Mouse (Mus musculus) monocyte, adult 5-6 weeks (primary cell): Measurements from ENCODE around the gene Pbld2. TPM values are rescaled to one million over a fixed set of nuclear protein-coding genes. Genes with fewer than 3 reads are reported as not detected.

Source experiments
- ATAC-seq: fragments of 153-309, 156-312 bp; replicated peaks from 2 replicates; pipeline ENCODE4 v1.8.0; 2017; ENCODE audit warnings: mild to moderate bottlenecking; ENCODE audit not compliant: low TSS enrichment, insufficient number of reproducible peaks, severe bottlenecking, poor library complexity, low FRiP score
- total RNA-seq: library from RNA; stranded (forward); fragments of 200-1000, 200-491, 200-594 nt; gene quantifications from 3 replicates; pipeline ENCODE4 v1.2.3, GENCODE M21; 2017

The Pbld2 gene
- not detected in 3 replicates for total RNA-seq

GRCm38 (mm10) chr10:63023749-63024579, at the start of gene Pbld2, which contains the start of gene Hnrnph3:
Pbld2 (plus strand) TSS chr10:63024315.
Hnrnph3 (minus strand) TSS chr10:63024217.
- peak; percentile 84 for ATAC-seq

DNA sequence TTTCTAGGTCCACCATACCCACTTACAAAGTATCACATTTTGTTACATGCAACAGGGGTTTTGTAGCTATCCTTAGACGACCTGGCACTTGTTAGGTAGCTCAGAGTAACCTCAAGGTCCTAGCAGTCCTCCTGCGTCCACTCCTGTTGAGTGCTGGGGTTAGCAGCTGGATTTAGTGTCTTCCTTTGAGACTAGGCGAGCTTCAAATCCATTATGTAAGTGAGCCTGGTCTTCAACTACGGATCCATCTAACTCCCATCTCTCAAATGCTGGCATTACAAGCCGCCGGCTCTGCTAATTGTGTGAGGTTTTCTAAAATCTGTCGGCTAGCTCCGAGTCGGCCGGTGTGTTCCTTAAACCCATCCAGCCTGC, 44.5 kb upstream of the Pbld2 start:
- no peak for ATAC-seq

- peak; percentile 68 for ATAC-seq
Measured at GRCm38 (mm10) chr10:62980039-62980954, 43.8 kb upstream of the Pbld2 start, which contains the start of gene Rufy2. Rufy2 (plus strand) TSS chr10:62980223.

DNA sequence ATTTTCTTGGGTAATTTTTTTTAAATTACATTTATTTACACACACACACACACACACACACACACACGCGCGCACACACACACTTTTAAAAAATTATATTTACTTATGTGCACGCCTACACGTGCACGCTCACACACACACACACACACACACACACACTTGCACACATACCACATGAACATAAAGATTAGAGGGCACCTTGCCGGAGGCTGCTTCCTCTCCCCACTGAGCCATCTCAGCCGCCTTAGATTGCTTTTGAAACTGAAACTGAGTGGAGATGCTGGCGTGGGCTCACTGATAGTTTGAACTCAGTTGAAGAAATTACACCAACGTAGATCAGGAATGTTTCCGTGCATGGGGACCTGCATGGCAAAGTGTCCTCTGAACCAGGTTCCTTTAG, 40.0 kb upstream of the Pbld2 start:
- no peak for ATAC-seq

- no peak for ATAC-seq
Measured at GRCm38 (mm10) chr10:62984495-62984894, 39.6 kb upstream of the Pbld2 start.

- ATAC-seq = no peak
Measured at GRCm38 (mm10) chr10:62987341-62987740, 36.8 kb upstream of the Pbld2 start.

DNA sequence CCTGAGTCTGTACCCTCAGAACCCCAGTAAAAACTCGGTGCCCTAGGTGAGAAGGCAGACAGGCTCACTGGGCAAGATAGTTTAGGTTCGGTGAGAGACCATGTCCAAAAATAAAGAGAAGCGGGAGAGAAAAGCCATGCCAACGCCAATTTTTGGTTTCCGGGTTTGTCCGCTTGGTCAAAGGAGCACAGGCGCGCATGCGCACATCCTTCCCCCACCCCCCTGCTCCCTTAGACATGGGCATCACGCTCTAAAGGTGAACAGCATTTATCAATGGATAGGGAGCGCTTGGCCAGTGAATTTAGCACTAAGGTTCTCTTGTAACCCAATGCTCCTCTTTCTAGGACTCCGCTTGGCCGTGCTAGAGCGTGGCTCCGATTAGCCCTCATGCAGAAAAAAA, 33.5 kb upstream of the Pbld2 start:
- ATAC-seq = no peak

DNA sequence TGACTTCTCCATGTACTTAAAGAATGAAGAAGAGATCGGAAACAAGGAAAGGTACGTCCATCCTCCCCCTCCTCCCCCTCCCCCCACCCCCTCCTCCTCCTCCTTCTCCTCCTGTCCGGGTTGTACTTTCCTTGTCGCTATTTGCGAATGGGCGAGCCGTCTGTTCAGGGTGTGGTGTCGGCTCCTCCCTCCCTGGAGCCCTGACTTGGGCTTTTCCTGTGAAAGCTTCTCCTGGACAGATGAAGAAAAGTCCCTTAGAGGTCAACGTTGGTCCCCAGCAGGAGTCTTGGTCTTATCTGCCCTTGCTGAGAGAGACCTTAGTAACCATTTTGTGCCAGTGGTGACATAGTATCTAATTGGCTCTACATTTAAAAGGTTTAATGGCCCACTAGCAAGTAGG, 30.1 kb upstream of the Pbld2 start:
- ATAC-seq = no peak

DNA sequence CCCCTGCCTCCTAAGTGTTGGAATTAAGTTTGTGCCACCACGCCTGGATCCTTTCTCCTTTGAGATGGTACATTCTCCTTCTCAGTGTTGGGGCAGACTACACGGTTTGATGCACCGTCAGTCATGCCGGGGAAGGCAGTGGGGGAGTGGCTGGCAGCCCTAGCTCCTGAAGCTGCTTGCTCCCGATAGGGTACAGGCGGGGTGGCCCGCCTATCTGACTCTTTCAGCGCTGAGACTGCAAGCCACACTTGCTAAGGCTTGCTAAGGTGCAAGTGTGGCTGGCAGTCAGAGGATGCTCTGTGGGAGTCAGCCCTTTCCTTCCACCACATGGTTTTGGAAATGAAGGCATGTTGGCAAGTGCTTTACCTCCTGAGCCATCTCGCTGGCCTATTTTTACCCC, 23.5 kb upstream of the Pbld2 start:
- no peak for ATAC-seq

DNA sequence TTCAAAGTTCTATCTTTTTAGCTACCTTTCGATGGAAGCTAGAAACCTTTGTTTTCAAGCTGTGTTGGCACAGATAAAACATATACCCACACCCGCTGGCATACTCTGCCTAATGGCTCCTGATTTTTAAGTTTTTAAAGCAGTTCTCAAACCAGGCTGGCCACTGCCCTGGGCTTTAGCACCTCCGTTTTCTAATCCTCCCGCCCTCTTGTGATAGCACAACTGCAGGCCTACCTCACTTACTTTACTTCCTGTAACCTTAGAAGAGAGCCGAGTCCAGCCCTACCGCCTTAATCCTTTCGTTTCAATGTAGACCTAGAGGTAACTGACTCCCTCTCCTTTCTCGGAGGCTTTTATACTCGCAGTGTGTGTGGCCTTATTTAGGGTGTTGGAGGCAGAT, 20.9 kb upstream of the Pbld2 start:
- no peak for ATAC-seq

DNA sequence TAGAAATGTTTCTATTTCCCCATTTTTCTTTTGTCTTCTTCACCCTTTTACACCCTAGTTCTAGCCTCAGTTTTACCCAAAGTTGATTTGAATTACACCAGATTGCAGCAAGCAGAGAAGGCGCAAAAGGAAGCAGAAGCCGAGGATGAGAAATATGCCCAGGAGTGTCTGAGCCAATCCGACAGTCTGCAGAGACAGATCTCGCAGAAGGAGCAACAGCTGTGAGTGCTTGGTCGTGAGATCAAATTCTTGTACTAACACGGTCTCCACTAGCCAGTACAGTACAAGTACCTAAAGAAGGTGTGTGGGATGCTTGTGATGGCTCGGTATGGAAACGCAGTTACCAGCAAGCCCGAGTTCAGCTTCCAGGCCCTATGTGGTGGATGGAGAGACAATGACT, 19.6 kb upstream of the Pbld2 start:
- no peak for ATAC-seq

GRCm38 (mm10) chr10:63008193-63008592, 15.9 kb upstream of the Pbld2 start:
- ATAC-seq = no peak

DNA sequence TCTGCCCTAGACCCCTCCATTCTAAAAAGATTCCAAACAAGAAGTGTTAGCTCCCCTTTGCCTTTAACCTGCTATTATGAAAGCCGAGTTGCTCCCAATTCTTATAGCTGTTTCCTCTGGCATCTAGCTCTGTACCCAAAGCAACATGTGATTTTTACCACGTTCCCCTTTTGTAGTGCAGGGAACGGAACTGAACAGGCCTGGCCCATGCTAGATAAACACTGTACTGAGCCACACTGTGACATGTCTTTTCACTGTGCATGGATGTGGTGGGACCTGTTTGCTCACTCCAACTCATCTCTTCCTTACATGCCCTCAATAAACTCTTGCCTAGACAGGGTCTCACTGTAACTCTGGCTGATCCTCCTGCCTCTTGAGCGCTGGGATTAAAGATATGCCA, 13.8 kb upstream of the Pbld2 start:
- no peak for ATAC-seq

GRCm38 (mm10) chr10:63011556-63011955, 12.6 kb upstream of the Pbld2 start:
- no peak for ATAC-seq

GRCm38 (mm10) chr10:63013476-63013875, 10.6 kb upstream of the Pbld2 start:
- ATAC-seq = no peak

GRCm38 (mm10) chr10:63014168-63014567, 9.9 kb upstream of the Pbld2 start:
- ATAC-seq = no peak

GRCm38 (mm10) chr10:63019304-63019703, 4.8 kb upstream of the Pbld2 start:
- ATAC-seq = no peak

DNA sequence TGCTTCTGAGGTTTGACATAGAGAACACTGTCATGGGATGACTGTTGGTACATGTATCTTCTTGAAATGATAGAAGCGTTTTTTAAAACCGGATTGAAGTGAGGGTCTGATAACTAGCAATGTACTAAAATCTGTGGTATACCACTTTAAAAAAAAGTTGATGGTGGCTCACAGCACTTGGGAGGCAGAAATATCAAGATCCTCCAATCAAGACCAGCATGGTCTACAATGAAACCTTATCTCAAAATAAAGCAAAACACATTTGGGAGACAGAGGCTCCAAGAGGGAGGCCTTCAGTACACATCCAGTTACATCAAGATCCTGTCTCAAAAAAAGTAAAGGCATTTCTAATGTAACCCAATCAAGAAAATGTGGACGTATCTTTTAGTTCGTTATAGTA, 2.4 kb upstream of the Pbld2 start:
- ATAC-seq = no peak

GRCm38 (mm10) chr10:63022541-63023120, 1.5 kb upstream of the Pbld2 start:
- ATAC-seq = no peak
